Mouse (Mus musculus) hindbrain, embryonic 15.5 days (tissue): ENCODE measurements around the gene Ctsa. TPM values are rescaled to one million over a fixed set of nuclear protein-coding genes. Genes with fewer than 3 reads are reported as not detected.
"Not testable (repeated sequence)": the region's sequence is repeated elsewhere in the genome, so short reads cannot be mapped to it uniquely, and the experiment has no call there.

Source experiments
- ATAC-seq: fragments of 200-750 bp; cut with Nextera tagmentation; 2 replicates; pipeline ENCODE4 v1.8.0; 2017; ENCODE audit warnings: low read depth, moderate number of reproducible peaks, moderate TSS enrichment; ENCODE audit not compliant: low FRiP score
- H3K27ac ChIP-seq: fragments of 300-500 bp; sonication (generic); replicated peaks from 2 replicates; pipeline ENCODE4 v1.5.1; 2015; ENCODE audit warnings: mild to moderate bottlenecking, inconsistent platforms
- H3K27me3 ChIP-seq: fragments of 300-500 bp; sonication (generic); 2 replicates; pipeline ENCODE4 v1.6.1; 2015; ENCODE audit warnings: control low read depth, inconsistent platforms
- H3K36me3 ChIP-seq: fragments of 300-500 bp; sonication (generic); 2 replicates; pipeline ENCODE4 v1.6.1; 2015; ENCODE audit warnings: control low read depth, inconsistent platforms
- H3K4me1 ChIP-seq: fragments of 300-500 bp; sonication (generic); replicated peaks from 2 replicates; pipeline ENCODE4 v1.6.1; 2015; ENCODE audit warnings: control low read depth, inconsistent platforms
- H3K4me2 ChIP-seq: fragments of 300-500 bp; sonication (generic); 2 replicates; pipeline ENCODE4 v1.6.1; 2015; ENCODE audit warnings: moderate library complexity, mild to moderate bottlenecking, inconsistent platforms
- H3K4me3 ChIP-seq: fragments of 300-500 bp; sonication (generic); 2 replicates; pipeline ENCODE4 v1.5.1; 2015; ENCODE audit warnings: mild to moderate bottlenecking, inconsistent platforms
- H3K9ac ChIP-seq: fragments of 300-500 bp; sonication (generic); 2 replicates; pipeline ENCODE4 v1.6.1; 2015; ENCODE audit warnings: inconsistent platforms
- H3K9me3 ChIP-seq: fragments of 300-500 bp; sonication (generic); 2 replicates; pipeline ENCODE4 v1.6.1; 2016; ENCODE audit warnings: control low read depth, inconsistent platforms
- WGBS: fragments of 180-500 bp; shearing (Covaris S2); methylation state at CpG from one replicate; pipeline ENCODE4 v1.1.7; 2015; 5-methylcytosine and 5-hydroxymethylcytosine counted together
- polyA plus RNA-seq: library from polyadenylated mRNA; unstranded; fragments of >200 nt; fragmentation: Nextera tagmentation; extraction: Ambion mirVana; gene quantifications from 2 replicates; pipeline ENCODE4 v1.2.1, GENCODE M21; 2015

Ctsa gene
- polyA plus RNA-seq, 1 experiment from 2014 or later: 105 TPM

DNA sequence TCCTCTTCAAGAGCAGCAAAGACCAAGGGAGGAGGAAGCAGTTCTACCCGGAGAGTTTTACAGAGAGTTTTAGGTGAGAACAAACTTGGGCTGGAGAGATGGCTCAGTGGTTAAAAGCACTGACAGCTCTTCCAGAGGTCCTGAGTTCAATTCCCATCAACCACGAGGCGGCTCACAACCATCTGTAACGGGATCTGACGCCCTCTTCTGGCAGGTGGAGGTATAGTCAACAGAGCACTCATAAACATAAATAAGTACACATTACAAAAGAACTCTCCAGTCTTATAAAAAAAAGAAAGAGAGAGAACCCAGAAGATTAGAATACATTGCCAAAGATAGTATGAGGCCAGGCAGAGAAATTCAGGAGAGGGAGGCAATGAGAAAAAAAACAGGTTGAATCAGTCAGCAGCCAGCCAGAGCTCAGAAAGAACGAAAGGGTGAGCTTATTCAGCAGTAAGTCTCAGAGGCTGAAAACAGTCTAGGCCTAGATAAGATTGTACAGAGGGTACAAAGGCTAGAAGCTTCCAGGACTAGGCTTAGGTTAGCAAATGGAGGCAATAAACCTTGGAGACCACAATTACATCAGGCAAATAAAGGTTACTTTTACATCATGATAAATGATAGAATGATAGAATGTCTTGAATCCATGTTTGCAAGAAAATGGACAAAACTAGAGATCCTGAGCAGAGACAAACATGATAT lies 39.1 kb downstream of the Ctsa start:
- 58% methylated on average over 6 of the region's 6 CpGs for WGBS

DNA sequence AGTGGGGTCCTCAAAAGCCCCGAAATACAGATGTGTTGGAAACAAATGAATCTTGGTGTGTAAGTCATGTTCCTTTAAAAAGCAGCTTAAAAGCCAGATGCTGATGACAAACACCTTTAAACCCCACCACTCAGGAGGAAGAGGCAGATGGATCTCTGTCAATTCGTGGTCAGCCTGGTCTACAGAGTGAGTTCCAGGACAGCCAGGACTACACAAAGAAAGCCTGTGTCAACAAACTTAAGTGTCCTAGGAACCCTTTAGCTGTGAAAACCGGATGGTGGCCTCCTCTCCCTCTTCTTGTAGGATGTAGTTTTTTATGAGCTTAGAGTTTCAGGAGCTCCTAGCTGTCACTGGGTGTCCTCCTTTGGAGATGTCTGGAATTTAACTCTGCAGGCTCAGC lies 40.9 kb downstream of the Ctsa start:
- Histone ChIP-seq H3K9me3 (no peaks in the 10 kb centered on the region), H3K4me3 (no peak overlapping the region), H3K4me2 (no peak overlapping the region), H3K27me3 (no peaks in the 10 kb centered on the region), H3K36me3 (no peaks in the 10 kb centered on the region), H3K4me1 (peaks cover 13% of the 10 kb centered on the region), H3K9ac (no peak overlapping the region), H3K27ac (peak overlapping the region; percentile 10; the same call in 1 of the 2 replicates)
- ATAC-seq: no peak
- WGBS: 62% methylated on average over 3 of the region's 3 CpGs

More for the DNA sequence above, 39.1 kb downstream of the Ctsa start:
- Histone ChIP-seq H3K4me3 (no peak overlapping the region), H3K27me3 (no peaks in the 10 kb centered on the region), H3K9me3 (no peaks in the 10 kb centered on the region), H3K4me1 (no peaks in the 10 kb centered on the region), H3K4me2 (no peak overlapping the region), H3K36me3 (no peaks in the 10 kb centered on the region), H3K9ac (no peak overlapping the region), H3K27ac (no peak overlapping the region)
- no peak for ATAC-seq

GRCm38 (mm10) chr2:164874239-164874769 lies 41.6 kb downstream of the Ctsa start:
- 42% methylated on average over 1 of the region's 1 CpGs for WGBS
- Histone ChIP-seq H3K27ac (peak overlapping the region; percentile 59), H3K4me1 (peaks cover 15% of the 10 kb centered on the region), H3K4me3 (no peak overlapping the region), H3K4me2 (no peak overlapping the region), H3K27me3 (no peaks in the 10 kb centered on the region), H3K36me3 (no peaks in the 10 kb centered on the region), H3K9ac (no peak overlapping the region), H3K9me3 (no peaks in the 10 kb centered on the region)
- ATAC-seq: no peak

DNA sequence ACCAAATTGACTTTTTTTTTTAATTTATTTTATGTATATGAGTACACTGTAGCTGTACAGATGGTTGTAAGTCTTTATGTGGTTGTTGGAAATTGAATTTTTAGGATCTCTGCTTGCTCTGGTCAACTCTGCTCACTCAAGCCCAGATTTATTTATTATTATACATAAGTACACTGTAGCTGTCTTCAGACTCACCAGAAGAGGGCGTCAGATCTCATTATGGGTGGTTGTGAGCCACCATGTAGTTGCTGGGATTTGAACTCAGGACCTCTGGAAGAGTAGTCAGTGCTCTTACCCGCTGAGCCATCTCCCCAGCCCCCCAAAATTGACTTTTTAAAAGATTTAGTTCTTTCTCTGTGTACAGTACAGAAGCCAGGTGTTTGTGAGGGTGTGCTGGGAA lies 43.0 kb downstream of the Ctsa start:
- H3K27ac ChIP-seq, H3K36me3 ChIP-seq, H3K27me3 ChIP-seq, ATAC-seq, H3K9ac ChIP-seq, H3K9me3 ChIP-seq, H3K4me2 ChIP-seq, H3K4me3 ChIP-seq: not testable (repeated sequence)
- 55% methylated on average over 2 of the region's 2 CpGs for WGBS
- peaks cover 20% of the 10 kb centered on the region for H3K4me1 ChIP-seq

DNA sequence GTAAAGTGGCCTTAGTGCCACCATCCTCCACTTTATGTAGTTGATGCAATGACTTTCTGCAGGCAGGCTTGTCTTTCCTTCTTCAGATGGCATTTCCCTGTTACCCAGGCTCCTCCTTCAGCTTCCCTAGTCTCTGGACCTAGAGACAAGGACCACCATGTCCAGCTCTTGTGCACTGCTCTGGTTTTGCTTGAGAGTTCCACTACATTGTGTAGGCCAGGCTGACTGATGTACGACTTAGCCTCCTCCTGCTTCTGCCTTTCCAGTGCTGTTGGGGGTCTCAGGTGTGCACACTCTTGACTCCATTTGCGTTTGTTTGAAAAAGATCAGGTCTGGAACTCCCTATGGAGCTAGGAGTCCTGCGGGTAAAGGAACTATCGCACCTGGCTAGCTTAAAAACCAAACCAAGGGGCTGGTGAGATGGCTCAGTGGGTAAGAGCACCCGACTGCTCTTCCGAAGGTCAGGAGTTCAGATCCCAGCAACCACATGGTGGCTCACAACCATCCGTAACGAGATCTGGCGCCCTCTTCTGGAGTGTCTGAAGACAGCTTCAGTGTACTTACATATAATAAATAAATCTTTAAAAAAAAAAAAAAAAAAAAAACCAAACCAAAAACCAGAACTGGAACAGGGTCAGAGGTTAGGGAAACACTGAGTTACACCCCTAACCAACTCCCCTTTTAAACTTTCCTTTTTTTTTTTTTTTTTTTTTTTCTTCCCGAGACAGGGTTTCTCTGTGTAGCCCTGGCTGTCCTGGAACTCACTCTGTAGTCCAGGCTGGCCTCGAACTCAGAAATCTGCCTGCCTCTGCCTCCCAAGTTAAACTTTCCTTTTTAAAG lies 44.9 kb downstream of the Ctsa start:
- H3K4me3 ChIP-seq, H3K9me3 ChIP-seq: not testable (repeated sequence)

GRCm38 (mm10) chr2:164878509-164879227 lies 46.0 kb downstream of the Ctsa start:
- peak; percentile 68 for ATAC-seq
- 3% methylated on average over 28 of the region's 28 CpGs for WGBS
- H3K9me3 ChIP-seq: no peaks in the 10 kb centered on the region
- peak overlapping the region; percentile 97 for H3K4me2 ChIP-seq
- H3K27ac ChIP-seq: peak overlapping the region; percentile 100
- no peaks in the 10 kb centered on the region for H3K36me3 ChIP-seq
- H3K4me1 ChIP-seq: peaks cover 29% of the 10 kb centered on the region
- no peaks in the 10 kb centered on the region for H3K27me3 ChIP-seq
- H3K4me3 ChIP-seq: peak overlapping the region; percentile 84
- peak overlapping the region; percentile 99 for H3K9ac ChIP-seq

More for the DNA sequence above, 44.9 kb downstream of the Ctsa start:
- WGBS: 68% methylated on average over 11 of the region's 11 CpGs
- not testable (repeated sequence) for H3K9ac ChIP-seq, H3K27me3 ChIP-seq, H3K36me3 ChIP-seq, ATAC-seq
- Histone ChIP-seq H3K4me1 (peaks cover 29% of the 10 kb centered on the region), H3K27ac (peak overlapping the region; percentile 100; the same call in 1 of the 2 replicates), H3K4me2 (peak overlapping the region; percentile 97)

- H3K4me1 ChIP-seq: peaks cover 29% of the 10 kb centered on the region
- peak; percentile 85 for ATAC-seq
- H3K36me3 ChIP-seq: peaks cover 4% of the 10 kb centered on the region
- H3K27ac ChIP-seq: peak within 1 kb of the TSS; percentile 100
- no peaks in the 10 kb centered on the region for H3K9me3 ChIP-seq
- H3K27me3 ChIP-seq: no peaks in the 10 kb centered on the region
- H3K9ac ChIP-seq: peak within 1 kb of the TSS; percentile 99
- H3K4me3 ChIP-seq: peak within 1 kb of the TSS; percentile 84
- peak within 1 kb of the TSS; percentile 97 for H3K4me2 ChIP-seq
- 0% methylated on average over 34 of the region's 40 CpGs for WGBS
These were observed 46.5 kb downstream of the Ctsa start, which contains the start of gene Pcif1 for GRCm38 (mm10) chr2:164879228-164879567. Gene Pcif1, plus strand, starts transcription at chr2:164879304.

- ATAC-seq: peak; percentile 91
- Histone ChIP-seq H3K4me3 (peak overlapping the region; percentile 84), H3K9ac (peak overlapping the region; percentile 99), H3K9me3 (no peaks in the 10 kb centered on the region), H3K27me3 (no peaks in the 10 kb centered on the region), H3K36me3 (peaks cover 6% of the 10 kb centered on the region), H3K27ac (peak overlapping the region; percentile 100), H3K4me2 (peak overlapping the region; percentile 97), H3K4me1 (peaks cover 29% of the 10 kb centered on the region)
- under 1% methylated on average over 72 of the region's 72 CpGs for WGBS
These were observed 47.0 kb downstream of the Ctsa start for GRCm38 (mm10) chr2:164879568-164880277.

DNA sequence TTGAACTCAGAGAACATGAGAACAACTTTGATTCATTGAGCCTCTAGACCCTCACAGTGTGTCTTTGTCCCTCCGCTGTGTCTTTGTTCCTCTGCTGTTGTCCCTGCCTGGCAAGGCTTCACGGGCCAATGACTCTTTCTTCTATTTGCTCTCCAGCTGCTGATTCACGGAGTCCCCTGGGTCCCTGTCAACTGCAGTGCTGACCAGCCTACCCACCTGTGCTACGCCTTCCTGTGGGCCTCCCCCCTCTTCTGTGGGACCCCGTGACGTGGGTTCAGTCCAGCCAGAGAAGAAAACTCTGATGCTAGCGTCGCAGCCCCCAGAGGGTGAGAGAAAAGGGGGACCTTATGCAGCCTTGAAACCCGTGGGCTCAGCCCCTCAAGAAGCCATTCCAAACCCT lies 49.9 kb downstream of the Ctsa start:
- no peak for ATAC-seq
- 17% methylated on average over 9 of the region's 9 CpGs for WGBS
- no peak overlapping the region for H3K4me3 ChIP-seq
- no peaks in the 10 kb centered on the region for H3K9me3 ChIP-seq
- peaks cover 34% of the 10 kb centered on the region for H3K36me3 ChIP-seq
- H3K27me3 ChIP-seq: no peaks in the 10 kb centered on the region
- H3K9ac ChIP-seq: no peak overlapping the region
- H3K4me1 ChIP-seq: peaks cover 23% of the 10 kb centered on the region
- no peak overlapping the region for H3K4me2 ChIP-seq
- H3K27ac ChIP-seq: no peak overlapping the region; the same call in 1 of the 2 replicates

DNA sequence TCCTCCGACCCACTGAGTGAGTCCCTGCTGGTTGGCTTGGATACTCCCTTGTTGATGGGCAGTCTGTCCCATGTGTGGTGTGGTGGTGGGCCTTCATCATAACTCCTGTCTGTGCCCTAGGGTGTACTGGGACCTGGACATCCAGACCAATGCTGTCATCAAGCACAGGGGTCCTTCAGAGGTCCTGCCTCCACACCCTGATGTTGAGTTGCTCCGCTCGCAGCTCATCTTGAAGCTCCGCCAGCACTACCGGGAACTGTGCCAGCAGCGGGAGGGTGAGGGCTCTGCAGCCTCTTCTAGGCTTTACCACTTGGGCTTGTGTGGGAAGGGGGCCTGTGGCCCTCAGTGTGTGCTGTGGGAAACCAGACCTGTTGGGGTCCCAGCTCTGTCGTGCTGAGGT lies 53.1 kb downstream of the Ctsa start:
- H3K4me2 ChIP-seq: no peak overlapping the region
- no peak overlapping the region for H3K9ac ChIP-seq
- ATAC-seq: no peak
- H3K36me3 ChIP-seq: peaks cover 66% of the 10 kb centered on the region
- H3K4me1 ChIP-seq: peaks cover 8% of the 10 kb centered on the region
- H3K4me3 ChIP-seq: no peak overlapping the region
- H3K27ac ChIP-seq: no peak overlapping the region
- H3K9me3 ChIP-seq: no peaks in the 10 kb centered on the region
- H3K27me3 ChIP-seq: no peaks in the 10 kb centered on the region
- WGBS: 62% methylated on average over 7 of the region's 7 CpGs

DNA sequence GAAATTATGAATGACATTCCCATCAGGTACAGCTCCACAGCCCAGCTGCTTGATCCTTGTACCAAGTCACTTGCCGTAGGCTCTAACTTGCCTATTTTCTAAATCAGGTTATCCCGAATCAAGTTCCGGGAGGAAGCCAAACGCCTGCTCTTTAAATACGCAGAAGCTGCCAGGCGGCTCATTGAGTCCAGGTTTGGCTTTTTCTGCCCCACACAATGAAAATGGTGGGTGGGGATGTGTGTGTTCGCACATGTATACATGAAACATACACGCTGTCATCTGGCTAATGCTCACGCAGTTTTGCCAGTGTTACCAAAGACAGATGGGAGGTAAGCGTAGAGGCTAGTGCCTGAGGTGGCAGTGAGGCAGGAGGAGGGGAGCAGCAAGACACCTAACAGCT lies 53.9 kb downstream of the Ctsa start:
- Histone ChIP-seq H3K36me3 (peaks cover 74% of the 10 kb centered on the region), H3K4me2 (no peak overlapping the region), H3K9me3 (no peaks in the 10 kb centered on the region), H3K4me3 (no peak overlapping the region), H3K27me3 (no peaks in the 10 kb centered on the region), H3K9ac (no peak overlapping the region), H3K4me1 (no peaks in the 10 kb centered on the region), H3K27ac (no peak overlapping the region)
- WGBS: 93% methylated on average over 10 of the region's 10 CpGs
- ATAC-seq: no peak
